Mouse (Mus musculus): ENCODE measurements at regions not wholly inside any gene's neighbourhood (a gene's known extent, or its start where the extent isn't known, plus 50 kb on each side); places are given as distances from the start of the nearest gene placed in this dataset.

- Histone ChIP-seq H3K36me3 (no peaks in the 10 kb centered on the region), H3K4me3 (no peak overlapping the region), H3K9me3 (replicated peaks) (no peaks in the 10 kb centered on the region), H3K9ac (no peak overlapping the region), H3K4me1 (replicated peaks) (no peaks in the 10 kb centered on the region), H3K27ac (ENCODE audit: poor library complexity, severe bottlenecking) (no peak overlapping the region), H3K4me2 (no peak overlapping the region), H3K27me3 (replicated peaks) (no peaks in the 10 kb centered on the region)
- WGBS, result 67% methylated on average over 7 of the region's 7 CpGs
- ATAC-seq (ENCODE audit: insufficient number of reproducible peaks, low FRiP score), result no peak
Observed at GRCm38 (mm10) chr2:45925791-45926480, 808.7 kb upstream of the Zeb2 start.

- no peaks in the 10 kb centered on the region for H3K4me1 ChIP-seq (replicated peaks)
- H3K4me2 ChIP-seq, result no peak overlapping the region
- 44% methylated on average over 1 of the region's 1 CpGs for WGBS
- H3K27ac ChIP-seq (ENCODE audit: poor library complexity, severe bottlenecking), result no peak overlapping the region
- no peak overlapping the region for H3K4me3 ChIP-seq
- ATAC-seq (ENCODE audit: insufficient number of reproducible peaks, low FRiP score), result no peak
- H3K27me3 ChIP-seq (replicated peaks), result no peaks in the 10 kb centered on the region
- no peaks in the 10 kb centered on the region for H3K9me3 ChIP-seq (replicated peaks)
- H3K36me3 ChIP-seq, result no peaks in the 10 kb centered on the region
- no peak overlapping the region for H3K9ac ChIP-seq
Observed at GRCm38 (mm10) chr2:45908871-45909270, 791.7 kb upstream of the Zeb2 start.

- no peak for ATAC-seq (ENCODE audit: insufficient number of reproducible peaks, low FRiP score)
- Histone ChIP-seq H3K27me3 (replicated peaks) (no peaks in the 10 kb centered on the region), H3K27ac (ENCODE audit: poor library complexity, severe bottlenecking) (no peak overlapping the region), H3K4me2 (no peak overlapping the region), H3K4me1 (replicated peaks) (no peaks in the 10 kb centered on the region), H3K4me3 (no peak overlapping the region), H3K9ac (no peak overlapping the region), H3K9me3 (replicated peaks) (no peaks in the 10 kb centered on the region), H3K36me3 (no peaks in the 10 kb centered on the region)
- WGBS, result 70% methylated on average over 2 of the region's 2 CpGs
Observed at GRCm38 (mm10) chr2:45904623-45905235, 787.5 kb upstream of the Zeb2 start.

- H3K27ac ChIP-seq (ENCODE audit: poor library complexity, severe bottlenecking), result no peak overlapping the region
- H3K9ac ChIP-seq, result no peak overlapping the region
- H3K4me1 ChIP-seq (replicated peaks), result no peaks in the 10 kb centered on the region
- no peaks in the 10 kb centered on the region for H3K36me3 ChIP-seq
- H3K9me3 ChIP-seq (replicated peaks), result no peaks in the 10 kb centered on the region
- no peak overlapping the region for H3K4me3 ChIP-seq
- ATAC-seq (ENCODE audit: insufficient number of reproducible peaks, low FRiP score), result no peak
- no peak overlapping the region for H3K4me2 ChIP-seq
- 78% methylated on average over 4 of the region's 4 CpGs for WGBS
- no peaks in the 10 kb centered on the region for H3K27me3 ChIP-seq (replicated peaks)
Observed at GRCm38 (mm10) chr2:45904090-45904489, 786.9 kb upstream of the Zeb2 start.

- Histone ChIP-seq H3K27me3 (replicated peaks) (no peaks in the 10 kb centered on the region), H3K9ac (no peak overlapping the region), H3K4me2 (no peak overlapping the region), H3K36me3 (no peaks in the 10 kb centered on the region), H3K4me3 (no peak overlapping the region), H3K4me1 (replicated peaks) (no peaks in the 10 kb centered on the region), H3K9me3 (replicated peaks) (no peaks in the 10 kb centered on the region), H3K27ac (ENCODE audit: poor library complexity, severe bottlenecking) (no peak overlapping the region)
- ATAC-seq (ENCODE audit: insufficient number of reproducible peaks, low FRiP score), result no peak
- 67% methylated on average over 1 of the region's 1 CpGs for WGBS
Observed at GRCm38 (mm10) chr2:45903350-45903749, 786.2 kb upstream of the Zeb2 start.

GRCm38 (mm10) chr2:45901892-45902291 is 784.7 kb upstream of the Zeb2 start:
- Histone ChIP-seq H3K9ac (no peak overlapping the region), H3K36me3 (no peaks in the 10 kb centered on the region), H3K9me3 (replicated peaks) (no peaks in the 10 kb centered on the region), H3K4me3 (no peak overlapping the region), H3K4me1 (replicated peaks) (no peaks in the 10 kb centered on the region), H3K4me2 (no peak overlapping the region), H3K27me3 (replicated peaks) (no peaks in the 10 kb centered on the region), H3K27ac (ENCODE audit: poor library complexity, severe bottlenecking) (no peak overlapping the region)
- ATAC-seq (ENCODE audit: insufficient number of reproducible peaks, low FRiP score), result no peak
- 83% methylated on average over 4 of the region's 4 CpGs for WGBS

GRCm38 (mm10) chr2:45884680-45885079 is 767.5 kb upstream of the Zeb2 start:
- Histone ChIP-seq H3K4me1 (replicated peaks) (no peaks in the 10 kb centered on the region), H3K27ac (ENCODE audit: poor library complexity, severe bottlenecking) (no peak overlapping the region), H3K27me3 (replicated peaks) (no peaks in the 10 kb centered on the region), H3K4me2 (no peak overlapping the region), H3K9me3 (replicated peaks) (no peaks in the 10 kb centered on the region), H3K9ac (no peak overlapping the region), H3K36me3 (no peaks in the 10 kb centered on the region), H3K4me3 (no peak overlapping the region)
- ATAC-seq (ENCODE audit: insufficient number of reproducible peaks, low FRiP score), result no peak
- WGBS, result 77% methylated on average over 3 of the region's 3 CpGs

- H3K27me3 ChIP-seq (replicated peaks), result no peaks in the 10 kb centered on the region
- ATAC-seq (ENCODE audit: insufficient number of reproducible peaks, low FRiP score), result no peak
- no peaks in the 10 kb centered on the region for H3K4me1 ChIP-seq (replicated peaks)
- H3K27ac ChIP-seq (ENCODE audit: poor library complexity, severe bottlenecking), result no peak overlapping the region
- H3K4me3 ChIP-seq, result no peak overlapping the region
- H3K36me3 ChIP-seq, result no peaks in the 10 kb centered on the region
- H3K9ac ChIP-seq, result no peak overlapping the region
- H3K9me3 ChIP-seq (replicated peaks), result no peaks in the 10 kb centered on the region
- H3K4me2 ChIP-seq, result no peak overlapping the region
Observed at GRCm38 (mm10) chr2:45878656-45879055, 761.5 kb upstream of the Zeb2 start.

- Histone ChIP-seq H3K4me1 (replicated peaks) (no peaks in the 10 kb centered on the region), H3K9me3 (replicated peaks) (no peaks in the 10 kb centered on the region), H3K4me2 (no peak overlapping the region), H3K9ac (no peak overlapping the region), H3K36me3 (no peaks in the 10 kb centered on the region), H3K4me3 (no peak overlapping the region), H3K27ac (ENCODE audit: poor library complexity, severe bottlenecking) (no peak overlapping the region), H3K27me3 (replicated peaks) (no peaks in the 10 kb centered on the region)
- ATAC-seq (ENCODE audit: insufficient number of reproducible peaks, low FRiP score), result no peak
- WGBS, result 76% methylated on average over 4 of the region's 4 CpGs
Observed at GRCm38 (mm10) chr2:45859901-45860331, 742.7 kb upstream of the Zeb2 start.

- H3K9ac ChIP-seq, result no peak overlapping the region
- no peaks in the 10 kb centered on the region for H3K27me3 ChIP-seq (replicated peaks)
- no peak for ATAC-seq (ENCODE audit: insufficient number of reproducible peaks, low FRiP score)
- H3K4me1 ChIP-seq (replicated peaks), result no peaks in the 10 kb centered on the region
- H3K9me3 ChIP-seq (replicated peaks), result no peaks in the 10 kb centered on the region
- H3K4me3 ChIP-seq, result no peak overlapping the region
- 80% methylated on average over 6 of the region's 6 CpGs for WGBS
- H3K36me3 ChIP-seq, result no peaks in the 10 kb centered on the region
- H3K27ac ChIP-seq (ENCODE audit: poor library complexity, severe bottlenecking), result no peak overlapping the region
- H3K4me2 ChIP-seq, result no peak overlapping the region
Observed at GRCm38 (mm10) chr2:45859445-45859844, 742.2 kb upstream of the Zeb2 start.

GRCm38 (mm10) chr2:45850018-45850605 is 732.9 kb upstream of the Zeb2 start:
- WGBS, result 92% methylated on average over 6 of the region's 6 CpGs
- ATAC-seq (ENCODE audit: insufficient number of reproducible peaks, low FRiP score), result no peak

More at GRCm38 (mm10) chr2:45850018-45850605, 732.9 kb upstream of the Zeb2 start:
- no peak overlapping the region for H3K27ac ChIP-seq (ENCODE audit: poor library complexity, severe bottlenecking)
- no peaks in the 10 kb centered on the region for H3K9me3 ChIP-seq (replicated peaks)
- H3K4me2 ChIP-seq, result no peak overlapping the region
- no peak overlapping the region for H3K9ac ChIP-seq
- no peaks in the 10 kb centered on the region for H3K4me1 ChIP-seq (replicated peaks)
- no peaks in the 10 kb centered on the region for H3K36me3 ChIP-seq
- no peak overlapping the region for H3K4me3 ChIP-seq
- no peaks in the 10 kb centered on the region for H3K27me3 ChIP-seq (replicated peaks)

Measured in heart, embryonic 12.5 days (tissue).